Mouse (Mus musculus): ENCODE results near the gene Dicer1. TPM values are rescaled to one million over a fixed set of nuclear protein-coding genes. Genes with fewer than 3 reads are reported as not detected.

Gene Dicer1
- polyA plus RNA-seq, 1 experiment from 2014 or later: 15.6 TPM

DNA sequence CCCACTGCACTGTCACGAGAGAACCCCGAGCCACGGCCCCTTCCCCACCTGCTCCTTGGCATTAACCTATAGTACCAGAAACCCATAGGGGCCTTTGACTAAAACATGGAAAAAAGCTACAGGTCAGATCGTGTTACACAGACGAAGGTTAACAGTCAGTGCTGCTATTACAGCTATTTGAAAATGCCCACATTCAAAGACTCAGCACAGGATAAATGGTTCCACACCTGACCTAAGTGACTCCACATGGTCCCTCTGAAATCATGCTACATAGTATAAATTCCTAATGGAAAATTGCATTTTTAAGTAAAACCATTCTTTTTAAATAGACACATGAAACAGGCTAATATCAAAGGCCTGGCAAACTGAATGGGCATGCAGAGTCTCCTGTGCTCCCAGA, 35.3 kb downstream of the Dicer1 start:
- no peak for ATAC-seq
- H3K9me3 ChIP-seq (ENCODE audit: low read length): no peaks in the 10 kb centered on the region
- 91% methylated on average over 5 of the region's 5 CpGs for WGBS
- H3K4me1 ChIP-seq (ENCODE audit: insufficient read depth, low read depth, low read length): no peaks in the 10 kb centered on the region
- H3K36me3 ChIP-seq (ENCODE audit: insufficient read depth, low read length): peaks cover 14% of the 10 kb centered on the region; the same call in 1 of the 2 replicates
- H3K27ac ChIP-seq (ENCODE audit: low read length): no peak overlapping the region
- no peak overlapping the region for H3K9ac ChIP-seq (replicated peaks; ENCODE audit: low read depth)
- no peak overlapping the region for H3K4me3 ChIP-seq (ENCODE audit: low read depth, low read length)
- TF ChIP-seq CTCF (IDR thresholded peaks at IDR 0.05): no peak
- TF ChIP-seq EP300 (IDR thresholded peaks at IDR 0.05): no peak
- no peaks in the 10 kb centered on the region for H3K27me3 ChIP-seq (replicated peaks; ENCODE audit: insufficient read depth, low read length)
- no peak for DNase-seq (ENCODE audit: low spot score)
- H3K4me2 ChIP-seq (replicated peaks; ENCODE audit: low read depth, low read length): no peak overlapping the region

DNA sequence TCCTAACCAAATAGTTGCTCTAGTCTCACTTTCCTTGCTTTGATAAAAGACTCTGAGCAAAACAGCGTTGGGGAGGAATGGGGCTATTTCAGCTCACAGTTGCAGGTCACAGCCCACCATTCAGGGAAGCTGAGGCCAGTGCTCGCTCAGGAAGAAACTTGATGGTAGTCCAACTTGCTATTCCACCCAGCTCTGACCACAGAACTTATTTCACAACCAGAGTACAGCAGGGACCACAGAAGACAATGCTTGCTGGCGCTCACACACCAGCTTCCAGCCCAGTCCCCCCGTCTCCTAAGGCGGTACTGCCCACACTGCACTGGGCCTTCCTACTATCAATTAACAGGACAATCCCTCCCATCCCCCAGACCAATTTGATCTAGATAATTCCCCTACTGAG, 36.3 kb downstream of the Dicer1 start:
- TF ChIP-seq EP300 (IDR thresholded peaks at IDR 0.05) (no peak), CTCF (IDR thresholded peaks at IDR 0.05) (no peak)
- Histone ChIP-seq H3K4me1 (ENCODE audit: insufficient read depth, low read depth, low read length) (no peaks in the 10 kb centered on the region), H3K9me3 (ENCODE audit: low read length) (no peaks in the 10 kb centered on the region), H3K27ac (ENCODE audit: low read length) (no peak overlapping the region), H3K4me3 (ENCODE audit: low read depth, low read length) (no peak overlapping the region), H3K4me2 (replicated peaks; ENCODE audit: low read depth, low read length) (no peak overlapping the region), H3K27me3 (replicated peaks; ENCODE audit: insufficient read depth, low read length) (no peaks in the 10 kb centered on the region), H3K36me3 (ENCODE audit: insufficient read depth, low read length) (peaks cover 14% of the 10 kb centered on the region; the same call in 1 of the 2 replicates), H3K9ac (replicated peaks; ENCODE audit: low read depth) (no peak overlapping the region)
- WGBS: 90% methylated on average over 5 of the region's 5 CpGs
- ATAC-seq: no peak
- DNase-seq (ENCODE audit: low spot score): no peak

DNA sequence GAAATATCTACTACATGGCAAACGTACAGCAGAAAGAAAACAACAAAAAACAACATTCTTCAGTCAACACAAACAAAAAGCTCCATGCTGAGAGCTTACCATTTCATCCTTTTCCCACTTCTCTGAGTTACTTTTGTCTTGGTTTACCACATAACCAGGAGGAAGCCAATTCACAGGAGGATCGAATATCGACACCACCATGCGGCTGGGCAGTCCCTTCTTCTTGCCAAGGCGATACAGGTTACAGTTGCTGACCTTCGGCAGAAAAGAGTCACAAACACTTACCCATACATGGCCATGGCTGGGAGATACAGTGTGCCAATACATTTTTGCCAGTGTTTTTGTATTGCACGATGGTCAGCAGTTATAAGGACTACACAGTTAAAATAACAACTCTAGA, 51.5 kb downstream of the Dicer1 start:
- Histone ChIP-seq H3K27me3 (replicated peaks; ENCODE audit: insufficient read depth, low read length) (no peaks in the 10 kb centered on the region), H3K27ac (ENCODE audit: low read length) (no peak overlapping the region), H3K9me3 (ENCODE audit: low read length) (no peaks in the 10 kb centered on the region), H3K4me3 (ENCODE audit: low read depth, low read length) (no peak overlapping the region), H3K4me1 (ENCODE audit: insufficient read depth, low read depth, low read length) (no peaks in the 10 kb centered on the region), H3K9ac (replicated peaks; ENCODE audit: low read depth) (no peak overlapping the region), H3K36me3 (ENCODE audit: insufficient read depth, low read length) (peaks cover 31% of the 10 kb centered on the region; the same call in 1 of the 2 replicates), H3K4me2 (replicated peaks; ENCODE audit: low read depth, low read length) (no peak overlapping the region)
- ATAC-seq: no peak
- no peak for DNase-seq (ENCODE audit: low spot score)
- TF ChIP-seq EP300 (IDR thresholded peaks at IDR 0.05) (no peak), CTCF (IDR thresholded peaks at IDR 0.05) (no peak)
- 81% methylated on average over 7 of the region's 7 CpGs for WGBS

DNA sequence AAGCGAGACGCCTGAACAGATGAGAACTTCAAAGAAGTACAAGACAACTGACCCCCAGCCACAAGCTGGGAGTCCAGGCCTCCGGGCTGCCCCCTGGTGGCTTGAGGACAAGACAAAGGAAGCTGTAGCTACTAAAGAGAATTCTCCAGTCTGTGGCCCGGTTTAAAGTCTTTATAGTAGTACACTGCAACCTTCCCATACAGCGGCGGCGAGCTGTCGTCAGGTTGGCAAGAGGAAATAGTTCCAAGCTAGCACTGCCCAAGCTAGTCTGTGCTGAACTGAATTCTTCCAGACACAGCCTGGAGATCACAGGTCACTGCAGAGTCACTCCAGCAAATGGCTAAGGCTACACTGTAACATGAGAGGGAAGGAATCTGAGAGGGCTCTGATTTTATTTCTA, 52.0 kb downstream of the Dicer1 start:
- Histone ChIP-seq H3K36me3 (ENCODE audit: insufficient read depth, low read length) (peaks cover 29% of the 10 kb centered on the region; the same call in 1 of the 2 replicates), H3K27me3 (replicated peaks; ENCODE audit: insufficient read depth, low read length) (no peaks in the 10 kb centered on the region), H3K27ac (ENCODE audit: low read length) (no peak overlapping the region), H3K4me1 (ENCODE audit: insufficient read depth, low read depth, low read length) (no peaks in the 10 kb centered on the region), H3K9me3 (ENCODE audit: low read length) (no peaks in the 10 kb centered on the region), H3K4me3 (ENCODE audit: low read depth, low read length) (no peak overlapping the region), H3K4me2 (replicated peaks; ENCODE audit: low read depth, low read length) (no peak overlapping the region), H3K9ac (replicated peaks; ENCODE audit: low read depth) (no peak overlapping the region)
- DNase-seq (ENCODE audit: low spot score): peak; percentile 48
- no peak for TF ChIP-seq EP300 (IDR thresholded peaks at IDR 0.05)
- peak; percentile 70 for TF ChIP-seq CTCF (IDR thresholded peaks at IDR 0.05)
- ATAC-seq: no peak
- WGBS: 63% methylated on average over 8 of the region's 8 CpGs

DNA sequence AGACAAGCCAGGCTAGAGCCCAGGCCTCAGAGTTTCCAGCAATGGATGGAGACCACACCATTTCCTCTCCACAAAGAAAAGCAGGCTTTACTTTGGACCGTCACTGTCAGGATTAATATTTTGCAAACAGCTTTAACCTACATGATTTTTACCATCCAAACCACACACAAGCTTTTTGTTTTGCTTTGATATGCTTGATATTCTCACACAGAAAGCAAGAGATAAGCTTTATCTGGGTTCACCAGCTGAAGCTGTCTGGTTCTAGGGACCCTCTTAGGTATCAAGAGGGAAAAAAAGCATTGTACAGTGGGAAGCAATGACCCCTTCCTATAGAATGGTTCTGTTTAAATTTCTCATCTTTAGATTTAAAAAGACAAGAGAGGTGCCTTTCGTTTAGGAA, 56.2 kb downstream of the Dicer1 start:
- Histone ChIP-seq H3K4me2 (replicated peaks; ENCODE audit: low read depth, low read length) (no peak overlapping the region), H3K27me3 (replicated peaks; ENCODE audit: insufficient read depth, low read length) (no peaks in the 10 kb centered on the region), H3K4me1 (ENCODE audit: insufficient read depth, low read depth, low read length) (no peaks in the 10 kb centered on the region), H3K4me3 (ENCODE audit: low read depth, low read length) (no peak overlapping the region), H3K9ac (replicated peaks; ENCODE audit: low read depth) (no peak overlapping the region), H3K27ac (ENCODE audit: low read length) (no peak overlapping the region), H3K36me3 (ENCODE audit: insufficient read depth, low read length) (peaks cover under 1% of the 10 kb centered on the region), H3K9me3 (ENCODE audit: low read length) (no peaks in the 10 kb centered on the region)
- 92% methylated on average over 2 of the region's 2 CpGs for WGBS
- TF ChIP-seq CTCF (IDR thresholded peaks at IDR 0.05): no peak
- no peak for TF ChIP-seq EP300 (IDR thresholded peaks at IDR 0.05)
- no peak for DNase-seq (ENCODE audit: low spot score)
- ATAC-seq: no peak

DNA sequence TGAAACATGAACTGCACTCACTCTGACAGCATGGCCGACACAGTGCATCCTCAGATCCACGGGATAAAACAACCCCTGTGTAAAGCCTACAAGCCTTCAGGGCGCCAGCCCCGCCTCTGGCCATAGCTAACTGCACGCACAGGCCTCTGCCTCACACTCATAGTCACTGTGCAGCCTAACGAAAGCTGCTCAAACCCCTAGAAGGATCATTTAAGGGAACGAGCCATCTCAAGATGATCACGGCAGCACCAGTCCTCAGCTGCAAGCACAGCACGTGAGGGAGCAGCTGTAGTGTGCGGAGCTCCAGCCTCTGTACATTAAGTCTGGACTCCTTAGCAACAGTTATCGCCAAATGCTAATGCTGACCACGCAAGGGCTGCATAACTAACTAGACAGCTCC, 58.9 kb downstream of the Dicer1 start:
- Histone ChIP-seq H3K9me3 (ENCODE audit: low read length) (no peaks in the 10 kb centered on the region), H3K36me3 (ENCODE audit: insufficient read depth, low read length) (peaks cover 4% of the 10 kb centered on the region), H3K4me3 (ENCODE audit: low read depth, low read length) (no peak overlapping the region), H3K27ac (ENCODE audit: low read length) (no peak overlapping the region), H3K4me1 (ENCODE audit: insufficient read depth, low read depth, low read length) (no peaks in the 10 kb centered on the region), H3K4me2 (replicated peaks; ENCODE audit: low read depth, low read length) (no peak overlapping the region), H3K27me3 (replicated peaks; ENCODE audit: insufficient read depth, low read length) (no peaks in the 10 kb centered on the region), H3K9ac (replicated peaks; ENCODE audit: low read depth) (no peak overlapping the region)
- DNase-seq (ENCODE audit: low spot score) (no peak), ATAC-seq (peak; percentile 21; the same call in 1 of the 2 replicates)
- 79% methylated on average over 12 of the region's 12 CpGs for WGBS
- TF ChIP-seq CTCF (IDR thresholded peaks at IDR 0.05) (no peak), EP300 (IDR thresholded peaks at IDR 0.05) (no peak)

DNA sequence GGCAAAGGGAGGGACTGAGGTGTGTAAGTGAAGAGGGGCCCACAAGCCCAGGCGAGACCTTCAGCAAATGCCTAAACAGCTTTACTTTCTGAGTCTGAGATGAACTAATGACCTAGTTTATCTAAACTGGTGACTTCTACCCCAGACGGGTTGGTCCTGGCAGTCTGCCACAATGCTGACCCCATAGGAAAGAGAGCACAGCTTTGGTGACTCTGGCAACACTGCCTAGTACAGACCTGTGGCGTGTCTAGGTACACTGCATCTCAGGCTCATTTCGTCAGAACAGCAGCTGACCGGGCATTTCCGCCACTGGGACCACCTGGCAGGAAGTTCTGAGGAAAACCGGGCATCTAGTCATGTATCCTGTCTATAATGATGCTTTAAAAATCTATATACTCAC, 61.3 kb downstream of the Dicer1 start:
- ATAC-seq: no peak
- Histone ChIP-seq H3K36me3 (ENCODE audit: insufficient read depth, low read length) (peaks cover 4% of the 10 kb centered on the region), H3K4me3 (ENCODE audit: low read depth, low read length) (no peak overlapping the region)

More for the DNA sequence above, 61.3 kb downstream of the Dicer1 start:
- Histone ChIP-seq H3K27me3 (replicated peaks; ENCODE audit: insufficient read depth, low read length) (no peaks in the 10 kb centered on the region), H3K4me2 (replicated peaks; ENCODE audit: low read depth, low read length) (no peak overlapping the region), H3K4me1 (ENCODE audit: insufficient read depth, low read depth, low read length) (no peaks in the 10 kb centered on the region; the same call in 1 of the 2 replicates), H3K9ac (replicated peaks; ENCODE audit: low read depth) (no peak overlapping the region), H3K9me3 (ENCODE audit: low read length) (no peaks in the 10 kb centered on the region), H3K27ac (ENCODE audit: low read length) (no peak overlapping the region)
- no peak for TF ChIP-seq EP300 (IDR thresholded peaks at IDR 0.05)
- TF ChIP-seq CTCF (IDR thresholded peaks at IDR 0.05): no peak
- 63% methylated on average over 7 of the region's 7 CpGs for WGBS
- DNase-seq (ENCODE audit: low spot score): no peak

Measured in lung, postnatal 0 days (tissue).